Mouse (Mus musculus): ENCODE measurements around the gene Olfr1148.

Gene Olfr1148

GRCm38 (mm10) chr2:87830233-87830632 lies at the start of gene Olfr1148:
Olfr1148 (plus strand) TSS chr2:87830533.
- no peak for DNase-seq

DNA sequence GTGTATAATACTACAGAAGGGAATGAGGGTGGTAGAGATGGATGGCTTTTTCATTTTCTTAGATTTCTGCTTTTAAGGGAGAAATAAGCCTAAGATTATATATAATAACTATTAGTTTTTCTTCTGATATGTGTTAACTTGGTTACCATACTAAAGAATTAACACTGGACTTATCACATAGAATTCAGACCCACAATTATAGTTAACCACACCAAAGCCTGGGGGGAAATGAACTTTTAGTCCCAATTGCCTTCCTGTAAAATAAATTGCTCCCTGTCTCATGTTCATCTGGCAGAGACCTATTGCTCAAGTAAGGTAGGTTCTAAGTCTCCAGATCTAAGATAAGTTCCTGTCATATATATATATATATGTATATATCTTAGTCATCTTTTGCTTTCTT lies 30.0 kb upstream of the Olfr1148 start, which contains the start of gene Olfr1143:
Gene Olfr1143, plus strand, starts transcription at position 301 of the 400 bp plus-strand sequence.
- DNase-seq: no peak

- no peak for DNase-seq
Observed at GRCm38 (mm10) chr2:87809522-87809921, 20.8 kb upstream of the Olfr1148 start, which contains the start of gene Olfr1145. Olfr1145 (plus strand) TSS chr2:87809822.

DNA sequence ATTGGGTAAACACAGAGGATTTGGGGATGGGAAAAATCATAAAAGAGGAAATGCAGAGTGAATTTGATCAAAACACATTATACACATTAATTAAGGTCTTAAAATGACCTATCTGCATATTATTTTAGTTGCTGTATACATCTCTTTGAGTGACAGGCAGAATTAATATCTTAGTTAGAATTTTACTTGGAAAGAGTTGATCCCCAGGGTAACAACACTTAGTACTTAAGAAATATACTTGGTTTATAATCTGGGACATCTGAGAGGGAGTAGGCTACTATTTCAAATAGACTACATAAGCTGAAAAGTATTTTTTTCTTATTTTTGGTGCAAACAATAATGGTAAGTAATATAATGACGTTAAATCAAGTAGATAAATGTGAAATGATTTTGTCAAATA lies 13.4 kb downstream of the Olfr1148 start, which contains the start of gene Olfr1150-ps1:
Gene Olfr1150-ps1, plus strand, starts transcription at position 301 of the 400 bp plus-strand sequence.
- DNase-seq: no peak

GRCm38 (mm10) chr2:87855562-87855961 lies 25.2 kb downstream of the Olfr1148 start, which contains the start of gene Olfr1151:
Olfr1151 (plus strand) TSS chr2:87855862.
- DNase-seq: no peak

- no peak for DNase-seq
Observed at GRCm38 (mm10) chr2:87866192-87866591, 35.9 kb downstream of the Olfr1148 start, which contains the start of gene Olfr1152. Olfr1152 (plus strand) TSS chr2:87866492.

Data from cerebellum, adult 9-10 months (tissue).